Mouse (Mus musculus): ENCODE data around the gene Irf2bp2.
"Not testable (repeated sequence)": the region's sequence is repeated elsewhere in the genome, so short reads cannot be mapped to it uniquely, and the experiment has no call there.

Irf2bp2 gene

DNA sequence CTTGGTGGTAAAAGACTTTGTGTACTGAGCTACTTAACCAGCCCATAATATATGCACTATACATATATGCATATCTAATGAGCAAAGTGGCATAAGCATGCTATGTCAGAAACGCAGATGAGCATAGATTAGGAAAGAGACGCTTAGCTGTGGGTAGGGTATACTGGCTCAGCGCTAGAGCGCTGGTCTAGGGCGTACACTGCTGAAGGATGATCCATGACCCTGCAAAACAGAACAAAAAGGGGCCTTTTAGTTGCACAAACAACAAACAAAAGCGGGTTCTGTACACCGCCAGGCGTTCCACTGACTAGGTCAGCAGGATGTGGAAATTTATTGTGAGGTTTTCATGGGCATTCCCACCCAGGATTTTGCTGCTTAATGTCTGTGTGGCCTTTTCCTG lies 8.9 kb upstream of the Irf2bp2 start:
- DNase-seq (ENCODE audit: low read depth, low spot score) = no peak

DNA sequence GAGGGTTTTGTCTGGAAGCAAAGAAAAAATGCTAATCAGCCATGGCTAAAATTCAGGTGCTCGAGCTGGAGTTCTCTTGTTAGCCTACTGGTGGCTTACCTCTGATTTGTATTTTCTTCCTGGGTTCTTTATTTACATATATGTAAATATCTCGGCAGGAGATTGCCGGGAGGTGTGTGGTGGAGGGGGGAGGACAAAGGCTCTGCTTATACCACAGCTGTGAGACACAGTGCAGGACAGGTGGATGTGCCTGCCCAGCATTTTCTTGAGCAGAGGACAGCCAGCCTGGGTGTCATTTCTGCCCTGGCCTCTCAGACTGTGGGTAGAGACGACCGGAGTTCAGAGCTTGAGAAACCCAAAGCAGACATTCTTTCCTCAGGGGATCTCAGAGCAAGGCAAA lies 7.5 kb upstream of the Irf2bp2 start:
- no peak for DNase-seq (ENCODE audit: low read depth, low spot score)

DNA sequence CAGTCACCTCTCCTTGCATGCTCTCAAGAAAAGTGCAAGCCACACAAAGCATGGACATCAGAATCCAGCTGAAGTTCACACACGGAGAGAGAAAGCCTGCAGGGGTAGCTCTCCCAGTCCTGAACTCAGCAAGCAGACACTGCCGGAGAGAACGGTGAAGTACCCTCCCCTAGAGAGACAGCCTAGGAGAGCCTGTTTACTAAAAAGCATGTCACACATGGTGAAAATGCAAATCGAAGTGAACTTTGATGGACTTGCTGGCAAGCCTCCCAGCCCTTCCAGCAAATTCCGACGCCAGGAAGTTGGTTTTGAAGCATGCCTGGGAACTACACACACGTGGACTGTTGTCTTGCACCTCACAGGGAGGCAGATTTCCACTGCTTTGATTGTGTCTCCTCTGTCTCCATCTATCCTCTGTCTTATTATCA lies 7.0 kb upstream of the Irf2bp2 start:
- DNase-seq (ENCODE audit: low read depth, low spot score) = peak; percentile 63

GRCm38 (mm10) chr8:126600388-126600787 lies 6.6 kb upstream of the Irf2bp2 start:
- DNase-seq (ENCODE audit: low read depth, low spot score) = not testable (repeated sequence)

DNA sequence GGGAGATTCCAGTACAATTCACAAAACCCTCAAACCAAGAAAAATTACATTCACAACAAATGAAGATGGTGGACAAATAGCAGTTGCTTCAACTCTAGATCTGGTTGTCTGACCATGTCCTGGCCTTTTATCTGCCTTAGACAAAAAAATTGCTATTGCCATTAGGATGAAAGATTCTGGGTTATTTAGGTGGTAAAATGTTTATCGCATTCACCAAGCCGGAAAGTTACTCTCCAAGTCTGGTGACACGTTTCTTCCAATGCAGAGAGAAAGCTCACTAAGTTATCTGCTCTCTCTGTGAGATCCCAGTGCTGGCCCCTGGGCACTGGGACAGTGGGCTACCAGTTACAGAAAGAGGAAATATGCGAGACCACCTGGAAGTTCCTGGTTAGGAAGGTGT lies 5.5 kb upstream of the Irf2bp2 start:
- DNase-seq (ENCODE audit: low read depth, low spot score) = no peak

DNA sequence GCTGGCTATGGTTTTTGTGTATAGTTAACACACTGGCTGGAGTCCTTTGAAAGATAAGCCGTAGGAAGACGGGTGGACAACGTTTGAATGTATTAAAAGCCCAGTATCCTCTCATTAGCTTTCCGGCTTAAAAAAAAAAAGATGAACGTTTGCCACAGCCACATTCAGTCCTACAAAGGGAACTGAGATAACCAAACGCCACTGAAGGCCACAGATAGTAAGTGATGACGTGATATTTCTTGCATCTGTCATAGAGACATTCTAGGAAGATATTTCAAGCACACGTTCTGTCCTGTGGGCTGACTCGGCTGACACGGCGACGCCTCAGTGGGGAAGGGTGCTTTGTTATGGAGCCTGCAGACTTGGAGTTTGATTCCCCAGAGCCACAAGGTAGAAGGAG lies 4.4 kb upstream of the Irf2bp2 start:
- no peak for DNase-seq (ENCODE audit: low read depth, low spot score)

- DNase-seq (ENCODE audit: low read depth, low spot score) = no peak
These were observed 2.9 kb upstream of the Irf2bp2 start for GRCm38 (mm10) chr8:126596721-126597120.

GRCm38 (mm10) chr8:126596097-126596634 lies 2.4 kb upstream of the Irf2bp2 start:
- DNase-seq (ENCODE audit: low read depth, low spot score) = peak; percentile 98

GRCm38 (mm10) chr8:126595204-126596061 lies 1.6 kb upstream of the Irf2bp2 start:
- peak; percentile 58 for DNase-seq (ENCODE audit: low read depth, low spot score)

DNA sequence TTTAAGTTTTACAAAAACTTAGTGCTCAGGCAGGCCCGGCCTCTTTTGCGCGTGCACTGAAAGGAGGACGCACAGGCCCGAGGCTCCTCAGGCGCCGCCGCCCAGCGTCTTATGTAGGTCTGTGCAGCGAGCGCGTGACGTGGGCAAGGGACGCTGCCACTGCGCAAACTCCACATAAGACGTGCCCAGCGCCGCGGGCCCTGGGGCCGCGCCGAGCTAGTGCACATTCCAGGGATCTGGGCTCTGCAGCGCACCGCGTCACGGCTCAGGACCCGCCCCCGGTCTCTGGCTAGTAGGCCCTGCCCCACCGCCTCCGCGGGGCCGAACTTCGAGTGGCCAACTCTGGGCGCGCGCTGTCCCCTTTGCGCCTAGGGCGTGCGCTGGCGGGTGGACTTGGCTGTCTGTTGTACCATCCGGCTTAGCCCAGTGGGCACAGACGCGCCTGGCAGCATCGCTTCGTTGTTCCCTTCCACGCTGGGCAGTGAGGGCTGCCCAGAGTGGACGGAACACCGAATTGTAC lies 755 bp upstream of the Irf2bp2 start:
- peak; percentile 96 for DNase-seq (ENCODE audit: low read depth, low spot score)

DNA sequence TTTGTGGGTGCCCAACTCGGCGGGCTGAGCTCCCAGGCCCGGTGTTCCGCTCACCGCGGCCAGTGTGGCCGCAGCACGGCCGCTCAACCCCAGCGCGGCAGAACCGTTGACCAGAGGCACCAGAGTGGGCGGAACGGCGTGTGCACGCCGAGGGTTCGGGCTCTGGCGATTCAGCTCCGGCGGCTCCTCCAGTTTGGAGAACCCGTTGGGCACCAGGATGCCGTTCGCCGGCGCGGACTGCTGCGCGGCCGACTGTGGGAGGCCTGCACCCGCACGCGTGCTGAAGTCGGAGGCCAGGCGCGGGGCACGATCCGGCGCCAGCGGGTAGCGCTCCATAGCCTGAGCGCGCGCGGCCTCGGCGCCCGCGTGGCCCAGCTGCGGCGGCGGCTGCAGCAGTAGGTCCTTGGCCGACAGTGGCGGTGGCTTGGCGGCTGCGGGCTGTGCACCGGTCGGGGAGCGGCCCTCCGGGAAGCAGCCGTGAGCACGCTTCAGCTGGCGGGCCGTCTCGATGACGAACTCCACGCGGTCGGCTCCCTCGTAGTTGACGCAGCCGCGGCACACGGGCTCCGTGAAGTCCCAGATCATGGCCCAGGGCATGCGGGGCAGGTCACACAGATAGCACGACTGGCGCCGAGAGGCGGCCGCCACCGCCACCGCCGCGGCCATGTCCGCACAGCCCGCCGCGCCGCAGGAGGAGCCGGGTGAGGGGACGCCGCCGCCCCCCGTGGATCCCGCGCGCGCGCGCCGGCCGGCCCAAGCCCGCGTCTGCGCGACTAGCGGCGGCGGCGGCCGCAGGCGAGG lies 815 bp downstream of the Irf2bp2 start:
- no peak for DNase-seq (ENCODE audit: low read depth, low spot score)

GRCm38 (mm10) chr8:126592381-126592770 lies 1.4 kb downstream of the Irf2bp2 start:
- DNase-seq (ENCODE audit: low read depth, low spot score) = no peak

DNA sequence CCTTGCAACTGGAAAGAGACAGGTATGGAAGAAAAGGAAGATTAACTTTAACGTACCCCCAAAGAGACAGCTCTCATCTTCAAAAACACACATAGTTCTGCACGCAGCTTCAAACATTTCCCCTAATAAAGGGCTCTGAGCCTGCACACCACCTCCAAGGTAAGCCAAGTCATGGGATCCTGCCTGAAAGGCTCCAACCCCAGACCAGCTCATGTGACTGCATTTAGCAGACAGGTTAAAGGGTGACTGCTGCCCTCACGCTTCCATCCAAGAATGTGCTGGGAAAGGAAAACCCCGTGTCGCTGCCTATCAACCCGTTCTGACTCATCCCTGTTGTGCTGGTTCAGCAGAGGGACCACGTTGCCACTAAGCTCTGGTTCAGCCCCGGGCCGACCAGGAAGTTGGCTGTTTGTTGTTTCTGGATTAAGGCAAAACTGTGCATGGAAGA lies 1.9 kb downstream of the Irf2bp2 start:
- peak; percentile 90 for DNase-seq (ENCODE audit: low read depth, low spot score)

DNA sequence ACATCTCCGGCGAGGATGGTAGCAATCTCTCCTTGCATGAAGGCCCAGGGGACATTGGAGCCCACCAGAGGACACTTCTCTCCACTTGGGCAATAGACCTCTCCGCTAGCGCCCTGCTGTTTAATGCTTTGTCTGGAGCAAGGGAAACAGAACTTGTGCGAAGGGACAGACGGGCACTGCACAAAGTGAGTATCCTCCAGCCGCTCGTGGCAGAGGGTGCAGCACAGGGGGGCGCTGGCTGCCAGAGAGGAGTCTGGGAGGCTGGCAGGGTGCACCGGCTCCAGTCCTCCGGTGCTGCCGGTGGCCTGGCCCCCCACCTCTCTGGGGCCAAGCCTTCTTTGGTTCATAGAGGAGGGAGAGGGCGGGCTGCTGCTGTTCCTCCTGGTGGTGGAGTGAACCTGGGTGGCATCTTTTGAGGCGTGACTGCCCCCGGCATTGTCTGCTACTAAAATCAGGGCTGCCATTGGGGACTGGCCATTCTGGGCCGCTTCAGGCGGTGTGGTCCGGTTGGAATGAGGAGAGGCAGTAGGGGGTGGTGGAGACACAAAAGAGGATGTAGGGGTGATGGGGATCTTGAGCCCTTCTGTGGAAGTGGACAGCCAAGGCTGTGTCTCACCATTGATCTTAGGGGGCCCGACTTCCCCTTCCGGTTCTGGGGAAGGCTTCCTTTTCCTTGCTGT lies 2.5 kb downstream of the Irf2bp2 start:
- peak; percentile 48 for DNase-seq (ENCODE audit: low read depth, low spot score)

DNA sequence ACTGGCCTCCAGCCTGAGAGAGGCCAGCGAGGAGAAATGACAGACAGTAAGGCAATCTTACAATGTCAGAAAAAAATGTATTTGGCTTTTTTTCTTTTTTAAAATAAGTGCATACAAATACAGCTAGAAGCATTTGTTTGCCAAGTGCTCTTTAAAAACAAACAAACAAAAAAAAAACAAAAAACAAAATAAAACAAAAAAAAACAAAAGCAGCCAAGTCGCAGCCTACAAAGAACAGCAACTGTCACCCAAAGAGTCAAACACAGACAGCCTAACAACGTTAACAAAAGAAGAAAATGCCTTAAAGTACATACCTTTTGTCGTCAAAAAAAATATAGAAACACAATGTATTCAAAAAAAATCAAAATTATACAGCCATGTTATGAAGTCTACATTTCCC lies 3.2 kb downstream of the Irf2bp2 start:
- DNase-seq (ENCODE audit: low read depth, low spot score) = no peak

DNA sequence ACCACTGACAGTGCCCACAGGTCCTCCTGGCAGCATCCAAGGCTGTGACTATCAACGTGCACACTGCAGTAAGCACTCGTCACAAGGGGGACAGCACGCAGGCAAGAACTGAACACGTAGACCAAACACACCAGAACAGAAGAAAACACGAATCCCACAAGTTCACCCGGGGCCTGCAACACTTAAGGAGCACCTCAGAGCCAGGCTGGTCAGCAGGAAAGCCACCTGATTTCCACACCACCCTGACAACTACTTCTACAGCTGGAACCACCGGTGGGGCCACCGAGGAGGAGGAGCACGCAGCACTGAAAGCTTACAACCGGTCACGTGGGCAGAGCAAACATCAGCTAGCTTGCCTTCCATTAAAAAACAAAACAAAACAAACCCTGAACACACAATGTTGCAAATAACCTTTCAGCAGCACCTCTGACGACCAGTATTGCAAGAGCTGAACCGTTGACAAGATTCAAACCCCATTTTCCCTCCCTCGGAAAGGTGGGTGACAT lies 3.7 kb downstream of the Irf2bp2 start:
- DNase-seq (ENCODE audit: low read depth, low spot score) = peak; percentile 54

DNA sequence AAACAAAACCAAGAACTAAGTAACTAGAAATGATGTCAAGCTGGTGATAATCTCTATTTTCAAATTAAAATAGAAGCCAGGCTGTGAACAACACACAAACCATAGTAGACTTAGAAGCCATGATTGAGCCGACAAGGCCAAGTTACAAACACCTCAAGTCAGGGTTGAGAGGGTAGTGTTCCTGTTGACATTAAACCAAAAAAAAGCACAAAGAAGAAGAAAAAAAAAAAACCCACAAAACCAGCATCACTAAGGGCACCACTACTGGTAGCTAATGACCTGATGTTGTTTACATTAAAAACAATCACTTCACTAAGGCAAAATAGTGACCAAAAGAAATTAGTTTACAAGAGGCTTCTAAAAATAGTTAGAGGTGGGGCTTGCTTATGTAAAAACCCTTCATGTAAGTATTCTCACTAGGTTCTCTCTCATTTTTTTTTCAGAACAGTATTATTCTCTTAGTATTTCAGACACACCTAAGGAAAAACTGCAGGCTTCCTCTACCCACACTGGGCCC lies 4.2 kb downstream of the Irf2bp2 start:
- no peak for DNase-seq (ENCODE audit: low read depth, low spot score)

DNA sequence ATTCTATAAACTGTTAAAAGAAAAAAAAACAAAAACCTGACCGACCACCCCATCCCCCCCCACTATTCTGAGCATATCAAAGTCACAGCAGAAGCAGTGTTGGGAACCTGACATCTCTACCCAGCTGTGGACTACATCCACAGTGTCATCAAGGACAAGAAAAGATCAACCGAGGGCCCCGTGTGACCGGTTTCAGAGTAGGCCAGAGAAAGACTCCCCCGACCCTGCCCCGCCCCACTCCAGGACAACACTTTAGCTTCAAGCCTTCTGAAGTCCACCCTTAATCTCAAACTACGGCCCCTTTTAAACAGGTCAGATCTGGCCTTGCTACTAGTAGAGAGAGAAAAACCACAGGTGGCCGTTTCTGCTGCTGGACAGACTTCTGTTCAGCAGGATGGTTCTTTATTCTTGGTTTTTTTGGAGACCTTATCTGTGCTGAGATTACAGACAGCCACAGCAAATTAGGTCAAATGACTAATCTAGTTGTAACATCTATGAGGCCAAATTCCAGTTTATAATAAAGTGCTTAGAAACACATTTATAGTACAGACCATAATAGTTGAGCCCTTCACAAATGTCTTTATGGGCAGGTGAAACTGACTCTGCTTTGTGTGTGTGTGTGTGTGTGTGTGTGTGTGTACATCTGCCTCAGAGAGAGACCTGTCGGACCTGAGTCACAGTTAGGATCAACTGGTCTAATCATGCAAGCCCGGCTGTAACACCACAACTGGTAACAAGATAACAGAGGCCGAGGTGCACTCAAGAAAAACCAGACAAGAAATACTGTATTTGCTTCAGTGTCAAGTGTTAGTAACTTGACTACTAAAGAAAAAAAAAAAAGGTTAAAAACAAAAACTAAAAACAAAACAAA lies 4.9 kb downstream of the Irf2bp2 start:
- no peak for DNase-seq (ENCODE audit: low read depth, low spot score)

DNA sequence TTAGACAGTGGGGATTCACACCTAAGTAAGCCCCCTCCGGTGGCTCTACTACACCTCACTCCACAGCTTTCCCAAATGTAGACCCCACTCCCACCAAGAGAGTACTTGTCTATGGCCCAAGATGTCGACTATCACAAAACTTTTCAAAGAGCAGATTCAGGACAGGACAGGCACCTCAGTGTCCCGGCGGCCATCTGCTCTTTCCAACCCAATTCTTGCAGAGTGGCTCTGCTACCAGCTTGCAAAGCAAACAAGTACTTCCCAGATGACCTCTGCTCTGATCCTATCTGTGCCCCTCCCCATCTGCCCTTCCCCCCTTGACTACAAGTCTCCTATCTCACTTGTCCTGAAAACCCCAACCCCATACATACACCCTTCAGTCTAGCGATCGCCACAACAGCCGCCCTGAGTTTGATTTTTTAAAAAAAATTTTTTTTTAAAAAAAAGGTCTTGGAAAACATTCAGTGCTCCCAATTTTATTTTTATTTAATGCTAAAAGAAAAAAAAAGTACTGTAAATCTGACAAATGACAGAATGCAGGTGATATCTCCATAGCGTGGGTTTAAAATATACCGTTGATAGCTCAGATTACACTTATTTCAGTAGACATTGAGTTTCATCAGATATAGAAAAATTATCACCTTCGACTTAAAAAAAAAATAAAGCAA lies 5.8 kb downstream of the Irf2bp2 start:
- DNase-seq (ENCODE audit: low read depth, low spot score) = no peak

Data from 3T3-L1 (cell line).